Mouse (Mus musculus) liver, postnatal 0 days (tissue): ENCODE measurements at regions not wholly inside any gene's neighbourhood (a gene's known extent, or its start where the extent isn't known, plus 50 kb on each side); places are given as distances from the start of the nearest gene placed in this dataset.
A peak's percentile ranks its signal among the peaks of the same experiment; 100 is the strongest.

ENCODE experiments used
- ATAC-seq: fragments of 200-750 bp; cut with Nextera tagmentation; 2 replicates; pipeline ENCODE4 v1.8.0; 2017; ENCODE audit warnings: mild to moderate bottlenecking, moderate library complexity
- DNase-seq: peaks from one replicate; pipeline ENCODE4 v3.0.0-alpha.2; 2016
- H3K27ac ChIP-seq: fragments of 300-500 bp; sonication (generic); 2 replicates; pipeline ENCODE4 v1.5.1; 2014; ENCODE audit warnings: antibody characterized with exemption, moderate library complexity, mild to moderate bottlenecking, low read depth
- H3K27me3 ChIP-seq: fragments of 300-500 bp; sonication (generic); 2 replicates; pipeline ENCODE4 v1.6.1; 2014; ENCODE audit warnings: low read length, control low read depth, mixed read lengths; ENCODE audit not compliant: insufficient read depth
- H3K36me3 ChIP-seq: fragments of 300-500 bp; sonication (generic); replicated peaks from 2 replicates; pipeline ENCODE4 v1.6.1; 2014; ENCODE audit warnings: mild to moderate bottlenecking, control low read depth, low read length, moderate library complexity, mixed read lengths; ENCODE audit not compliant: insufficient read depth
- H3K4me1 ChIP-seq: fragments of 300-500 bp; sonication (generic); 2 replicates; pipeline ENCODE4 v1.6.1; 2014; ENCODE audit warnings: antibody characterized with exemption, mild to moderate bottlenecking, control low read depth; ENCODE audit not compliant: insufficient read depth
- H3K4me2 ChIP-seq: fragments of 300-500 bp; sonication (generic); 2 replicates; pipeline ENCODE4 v1.6.1; 2014; ENCODE audit warnings: low read depth, mild to moderate bottlenecking, low read length, moderate library complexity, mixed read lengths
- H3K4me3 ChIP-seq: fragments of 300-500 bp; sonication (generic); 2 replicates; pipeline ENCODE4 v1.5.1; 2014; ENCODE audit warnings: low read depth, low read length
- H3K9ac ChIP-seq: fragments of 300-500 bp; sonication (generic); replicated peaks from 2 replicates; pipeline ENCODE4 v1.6.1; 2014; ENCODE audit warnings: mild to moderate bottlenecking, moderate library complexity
- H3K9me3 ChIP-seq: fragments of 300-500 bp; sonication (generic); 2 replicates; pipeline ENCODE4 v1.6.1; 2016; ENCODE audit warnings: mild to moderate bottlenecking, control low read depth, low read length, mixed read lengths
- CTCF ChIP-seq: sonication (generic); IDR thresholded peaks from 2 replicates; pipeline ENCODE4 v1.5.1; 2016; ENCODE audit warnings: antibody characterized with exemption, low read depth
- EP300 ChIP-seq: IDR thresholded peaks from 2 replicates; pipeline ENCODE4 v1.6.1; 2016; ENCODE audit warnings: antibody characterized with exemption, low read depth, mild to moderate bottlenecking
- WGBS: fragments of 180-500 bp; shearing (Covaris S2); extraction: QIAGEN DNeasy Blood & Tissue Kit; methylation state at CpG from one replicate; pipeline ENCODE4 v1.1.7; 2014; ENCODE audit not compliant: insufficient replicate concordance; 5-methylcytosine and 5-hydroxymethylcytosine counted together

GRCm38 (mm10) chr12:58825139-58825921 is 186.5 kb downstream of the Sec23a start:
- Histone ChIP-seq H3K27me3 (no peaks in the 10 kb centered on the region), H3K36me3 (no peaks in the 10 kb centered on the region), H3K4me2 (no peak overlapping the region), H3K9ac (no peak overlapping the region), H3K4me3 (no peak overlapping the region), H3K9me3 (no peaks in the 10 kb centered on the region), H3K27ac (no peak overlapping the region), H3K4me1 (no peaks in the 10 kb centered on the region)
- ATAC-seq (no peak), DNase-seq (no peak)
- TF ChIP-seq CTCF (no peak), EP300 (no peak)
- 85% methylated on average over 7 of the region's 7 CpGs for WGBS

- TF ChIP-seq EP300 (no peak; the same call in 1 of the 2 replicates), CTCF (no peak)
- ATAC-seq = peak; percentile 40; the same call in 1 of the 2 replicates
- no peak for DNase-seq
Observed at GRCm38 (mm10) chr12:58822971-58823370, 188.8 kb downstream of the Sec23a start.

GRCm38 (mm10) chr12:58804068-58804467 is 207.7 kb downstream of the Sec23a start:
- Histone ChIP-seq H3K4me3 (no peak overlapping the region), H3K4me2 (no peak overlapping the region), H3K9me3 (no peaks in the 10 kb centered on the region), H3K36me3 (no peaks in the 10 kb centered on the region), H3K27ac (no peak overlapping the region), H3K9ac (no peak overlapping the region), H3K4me1 (no peaks in the 10 kb centered on the region), H3K27me3 (no peaks in the 10 kb centered on the region)
- ATAC-seq (no peak), DNase-seq (no peak)
- TF ChIP-seq EP300 (no peak), CTCF (no peak)
- WGBS = 63% methylated on average over 6 of the region's 6 CpGs

More at GRCm38 (mm10) chr12:58822971-58823370, 188.8 kb downstream of the Sec23a start:
- no peaks in the 10 kb centered on the region for H3K36me3 ChIP-seq
- 24% methylated on average over 3 of the region's 3 CpGs for WGBS
- H3K9ac ChIP-seq = no peak overlapping the region
- H3K9me3 ChIP-seq = no peaks in the 10 kb centered on the region
- H3K4me3 ChIP-seq = no peak overlapping the region
- no peak overlapping the region for H3K27ac ChIP-seq
- no peak overlapping the region for H3K4me2 ChIP-seq
- H3K27me3 ChIP-seq = no peaks in the 10 kb centered on the region
- no peaks in the 10 kb centered on the region for H3K4me1 ChIP-seq

GRCm38 (mm10) chr12:58802410-58802809 is 209.4 kb downstream of the Sec23a start:
- ATAC-seq = 0 out of 2 replicates have a peak, but pooled peaks have one; percentile 41
- no peak overlapping the region for H3K4me2 ChIP-seq
- no peaks in the 10 kb centered on the region for H3K27me3 ChIP-seq
- TF ChIP-seq EP300 = no peak
- peak; percentile 86 for TF ChIP-seq CTCF
- 33% methylated on average over 4 of the region's 4 CpGs for WGBS
- H3K36me3 ChIP-seq = no peaks in the 10 kb centered on the region
- DNase-seq = peak; percentile 80
- H3K9me3 ChIP-seq = no peaks in the 10 kb centered on the region
- no peak overlapping the region for H3K4me3 ChIP-seq
- no peak overlapping the region for H3K27ac ChIP-seq
- no peak overlapping the region for H3K9ac ChIP-seq
- H3K4me1 ChIP-seq = no peaks in the 10 kb centered on the region
